Mouse (Mus musculus): ENCODE results near the gene Npw. TPM values are rescaled to one million over a fixed set of nuclear protein-coding genes. Genes with fewer than 3 reads are reported as not detected.

The Npw gene
- total and polyA plus RNA-seq, 3 experiments, result not detected

DNA sequence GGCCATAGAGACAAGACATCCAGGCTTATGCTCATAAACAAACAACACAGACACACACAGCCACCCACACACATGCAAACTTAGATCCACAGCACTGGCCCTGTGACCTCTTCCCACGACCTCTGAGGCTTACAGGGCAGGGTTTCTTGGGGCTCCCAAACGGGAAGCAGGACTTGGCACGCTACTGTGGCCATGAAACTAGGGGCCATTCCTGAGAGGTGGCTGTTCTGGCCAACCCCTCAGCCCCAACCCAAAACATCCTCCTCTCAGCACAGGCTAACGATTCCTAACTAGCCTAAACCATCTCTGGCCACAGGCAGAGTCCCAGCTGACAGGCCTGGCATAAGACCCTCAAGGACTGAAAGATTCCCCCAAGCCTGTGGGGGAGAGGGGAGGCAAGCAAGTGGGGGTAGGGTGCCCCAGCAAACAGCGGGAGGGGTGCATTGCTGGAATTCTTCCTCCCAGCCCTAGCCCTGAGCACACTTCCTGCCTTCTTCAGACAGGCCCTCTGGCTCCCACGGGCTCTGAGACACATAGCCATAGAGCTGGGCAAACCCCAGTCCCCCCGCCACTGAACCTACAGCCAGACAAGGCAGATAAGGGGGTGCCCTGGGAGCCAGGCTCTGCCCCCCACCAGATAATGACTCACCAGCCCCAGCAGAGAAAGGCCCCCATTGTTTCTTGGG lies 14.1 kb downstream of the Npw start:
- intact Hi-C loops (cut with DNase I), result loop anchor here (10.0 kb wide), 1 partner anchor 431 kb away; no protein-coding TSS in a partner anchor
- Histone ChIP-seq H3K4me1 (ENCODE audit: control insufficient read depth, insufficient read depth, low read length) (peaks cover 12% of the 10 kb centered on the region), H3K4me3 (peak overlapping the region; percentile 68), H3K79me2 (replicated peaks; ENCODE audit: control insufficient read depth, insufficient read depth, low read length) (peaks cover 2% of the 10 kb centered on the region), H3K27ac (peak overlapping the region; percentile 99), H3K27me3 (ENCODE audit: control insufficient read depth, insufficient read depth, low read length) (no peaks in the 10 kb centered on the region), H3K36me3 (ENCODE audit: control insufficient read depth, insufficient read depth, low read length) (peaks cover 10% of the 10 kb centered on the region), H3K9ac (ENCODE audit: low read depth, low read length) (peak overlapping the region; percentile 81)
- TF ChIP-seq POLR2A (IDR thresholded peaks at IDR 0.05; ENCODE audit: insufficient read depth, low read depth, low read length), result no peak
- no peak for TF ChIP-seq CTCF (IDR thresholded peaks at IDR 0.05)
- TF ChIP-seq EP300 (IDR thresholded peaks at IDR 0.05; ENCODE audit: insufficient read depth, low read depth, low read length), result no peak
- WGBS, result 37% methylated on average over 7 of the region's 7 CpGs
- DNase-seq, result peak; percentile 62 to 65

DNA sequence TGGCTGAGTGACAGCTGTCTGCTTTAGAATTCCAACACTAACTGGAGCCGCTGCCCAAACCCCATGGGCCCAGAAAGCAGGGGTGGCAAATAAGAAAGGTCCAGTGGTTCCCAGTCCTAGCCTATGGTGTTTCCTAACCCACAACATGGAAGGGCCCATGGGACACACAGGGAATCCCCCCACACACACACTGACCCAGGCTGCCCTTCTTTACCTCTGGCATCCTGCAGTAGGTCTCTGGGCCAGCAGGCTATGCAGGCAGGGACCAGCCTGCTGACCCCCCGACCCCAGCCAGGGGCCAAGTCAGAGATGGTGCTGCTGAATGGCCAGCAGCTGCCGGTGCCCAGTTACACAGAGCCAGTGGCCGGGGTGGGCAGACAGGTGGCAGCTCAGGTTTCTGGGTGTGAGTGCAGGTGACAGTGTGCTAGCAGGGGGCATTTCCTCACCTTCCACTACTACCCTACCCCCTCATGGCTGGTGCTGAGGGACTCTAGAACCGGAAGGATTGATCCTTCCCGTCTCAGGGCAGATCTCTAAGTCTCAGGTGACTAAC lies 15.4 kb downstream of the Npw start:
- H3K9ac ChIP-seq (ENCODE audit: low read depth, low read length), result peak overlapping the region; percentile 81
- H3K4me1 ChIP-seq (ENCODE audit: control insufficient read depth, insufficient read depth, low read length), result peaks cover 17% of the 10 kb centered on the region
- DNase-seq, result no peak
- peak overlapping the region; percentile 99 for H3K27ac ChIP-seq
- TF ChIP-seq CTCF (IDR thresholded peaks at IDR 0.05), result no peak
- no peak for TF ChIP-seq EP300 (IDR thresholded peaks at IDR 0.05; ENCODE audit: insufficient read depth, low read depth, low read length)
- TF ChIP-seq POLR2A (IDR thresholded peaks at IDR 0.05; ENCODE audit: insufficient read depth, low read depth, low read length), result no peak
- intact Hi-C loops (cut with DNase I), result loop anchor here (10.0 kb wide), 1 partner anchor 432 kb away; no protein-coding TSS in a partner anchor
- WGBS, result 55% methylated on average over 6 of the region's 6 CpGs
- H3K27me3 ChIP-seq (ENCODE audit: control insufficient read depth, insufficient read depth, low read length), result no peaks in the 10 kb centered on the region
- peak overlapping the region; percentile 68 for H3K4me3 ChIP-seq
- H3K79me2 ChIP-seq (replicated peaks; ENCODE audit: control insufficient read depth, insufficient read depth, low read length), result peaks cover 2% of the 10 kb centered on the region; the same call in 1 of the 2 replicates
- H3K36me3 ChIP-seq (ENCODE audit: control insufficient read depth, insufficient read depth, low read length), result peaks cover 12% of the 10 kb centered on the region

- H3K4me3 ChIP-seq, result peak overlapping the region; percentile 68
- peak overlapping the region; percentile 99 for H3K27ac ChIP-seq
Observed at GRCm38 (mm10) chr17:24641944-24642343, 16.3 kb downstream of the Npw start.

DNA sequence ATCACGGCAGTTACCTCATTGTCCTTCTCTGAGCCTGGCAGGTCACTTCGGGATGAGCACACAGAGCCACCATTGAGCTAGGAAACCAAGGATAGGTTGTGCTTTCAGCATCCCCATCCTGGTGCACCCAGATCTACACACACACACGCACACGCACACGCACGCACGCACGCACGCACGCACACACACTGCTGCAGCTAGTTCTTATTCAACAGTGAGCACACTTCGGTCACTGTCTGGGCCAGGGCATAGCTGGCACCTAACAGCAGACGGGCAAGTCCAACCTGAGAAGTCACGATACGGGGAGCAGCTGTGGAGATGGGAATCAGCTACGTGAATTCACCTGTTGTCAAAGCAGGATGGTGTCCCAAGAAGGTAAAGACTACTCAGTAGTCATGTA lies 17.7 kb downstream of the Npw start:
- H3K9ac ChIP-seq (ENCODE audit: low read depth, low read length), result no peak overlapping the region
- peaks cover 12% of the 10 kb centered on the region for H3K36me3 ChIP-seq (ENCODE audit: control insufficient read depth, insufficient read depth, low read length)
- H3K27me3 ChIP-seq (ENCODE audit: control insufficient read depth, insufficient read depth, low read length), result no peaks in the 10 kb centered on the region
- peaks cover 20% of the 10 kb centered on the region for H3K4me1 ChIP-seq (ENCODE audit: control insufficient read depth, insufficient read depth, low read length)
- WGBS, result 92% methylated on average over 15 of the region's 15 CpGs
- no peak overlapping the region for H3K4me3 ChIP-seq
- no peak for DNase-seq
- peak overlapping the region; percentile 44 for H3K27ac ChIP-seq
- H3K79me2 ChIP-seq (replicated peaks; ENCODE audit: control insufficient read depth, insufficient read depth, low read length), result peaks cover 2% of the 10 kb centered on the region; the same call in 1 of the 2 replicates
- intact Hi-C loops (cut with DNase I), result loop anchor here (10.0 kb wide), 1 partner anchor 434 kb away; no protein-coding TSS in a partner anchor
- TF ChIP-seq EP300 (IDR thresholded peaks at IDR 0.05; ENCODE audit: insufficient read depth, low read depth, low read length), result no peak

More at GRCm38 (mm10) chr17:24641944-24642343, 16.3 kb downstream of the Npw start:
- Histone ChIP-seq H3K27me3 (ENCODE audit: control insufficient read depth, insufficient read depth, low read length) (no peaks in the 10 kb centered on the region), H3K9ac (ENCODE audit: low read depth, low read length) (peak overlapping the region; percentile 81), H3K36me3 (ENCODE audit: control insufficient read depth, insufficient read depth, low read length) (peaks cover 12% of the 10 kb centered on the region), H3K79me2 (replicated peaks; ENCODE audit: control insufficient read depth, insufficient read depth, low read length) (peaks cover 2% of the 10 kb centered on the region; the same call in 1 of the 2 replicates), H3K4me1 (ENCODE audit: control insufficient read depth, insufficient read depth, low read length) (peaks cover 17% of the 10 kb centered on the region)
- intact Hi-C loops (cut with DNase I), result loop anchor here (10.0 kb wide), 1 partner anchor 433 kb away; no protein-coding TSS in a partner anchor
- TF ChIP-seq EP300 (IDR thresholded peaks at IDR 0.05; ENCODE audit: insufficient read depth, low read depth, low read length), result no peak
- no peak for TF ChIP-seq CTCF (IDR thresholded peaks at IDR 0.05)
- TF ChIP-seq POLR2A (IDR thresholded peaks at IDR 0.05; ENCODE audit: insufficient read depth, low read depth, low read length), result no peak
- no peak for DNase-seq
- WGBS, result 70% methylated on average over 14 of the region's 14 CpGs

DNA sequence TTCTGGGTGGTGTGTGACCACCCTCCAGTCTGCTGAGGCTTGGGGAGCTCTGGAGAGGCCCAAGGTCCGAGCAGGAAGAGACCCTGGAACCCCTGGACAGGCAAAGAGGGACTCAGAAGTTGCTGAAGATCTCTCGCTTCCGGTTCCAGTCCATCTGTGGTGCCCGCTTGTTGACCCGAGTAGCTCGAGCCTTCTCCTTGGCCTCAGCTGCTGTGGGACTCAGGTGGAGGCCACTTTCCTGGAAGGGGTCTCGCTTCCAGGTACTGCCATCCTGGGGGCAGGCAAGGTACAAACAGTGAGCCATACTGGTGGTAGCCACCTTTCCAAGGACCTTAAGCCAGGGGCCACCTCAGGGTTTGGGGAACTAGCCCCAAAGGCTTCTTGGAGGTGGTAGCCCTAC lies 18.1 kb downstream of the Npw start:
- DNase-seq, result no peak
- intact Hi-C loops (cut with DNase I), result loop anchor here (10.0 kb wide), 1 partner anchor 435 kb away; no protein-coding TSS in a partner anchor
- no peaks in the 10 kb centered on the region for H3K27me3 ChIP-seq (ENCODE audit: control insufficient read depth, insufficient read depth, low read length)
- H3K4me3 ChIP-seq, result no peak overlapping the region; the same call in 1 of the 2 replicates
- peaks cover 21% of the 10 kb centered on the region for H3K4me1 ChIP-seq (ENCODE audit: control insufficient read depth, insufficient read depth, low read length)
- WGBS, result 81% methylated on average over 7 of the region's 7 CpGs
- H3K9ac ChIP-seq (ENCODE audit: low read depth, low read length), result no peak overlapping the region
- peaks cover 2% of the 10 kb centered on the region; the same call in 1 of the 2 replicates for H3K79me2 ChIP-seq (replicated peaks; ENCODE audit: control insufficient read depth, insufficient read depth, low read length)
- TF ChIP-seq CTCF (IDR thresholded peaks at IDR 0.05) (no peak), POLR2A (IDR thresholded peaks at IDR 0.05; ENCODE audit: insufficient read depth, low read depth, low read length) (no peak), EP300 (IDR thresholded peaks at IDR 0.05; ENCODE audit: insufficient read depth, low read depth, low read length) (no peak)
- peaks cover 12% of the 10 kb centered on the region for H3K36me3 ChIP-seq (ENCODE audit: control insufficient read depth, insufficient read depth, low read length)
- H3K27ac ChIP-seq, result peak overlapping the region; percentile 44

DNA sequence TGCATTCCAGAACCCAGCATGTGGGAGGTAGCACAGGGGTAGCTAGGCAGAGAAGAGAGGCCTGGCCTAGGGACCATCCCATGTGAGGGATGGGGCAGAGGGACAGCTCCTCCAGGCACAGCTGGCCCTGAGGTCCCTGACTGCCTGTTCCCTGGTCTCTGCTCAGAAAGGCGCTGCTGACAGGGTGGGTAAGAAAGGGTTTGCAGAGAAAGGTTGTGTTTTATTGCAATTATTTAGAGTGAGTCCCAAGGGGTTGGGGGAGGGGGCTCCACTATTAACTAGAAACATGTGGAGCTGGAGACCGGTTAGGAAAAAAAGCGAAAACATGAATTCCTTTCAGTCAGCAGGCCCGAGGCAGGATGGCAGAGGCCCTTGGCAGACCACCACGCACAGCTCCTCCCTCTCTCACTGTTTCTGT lies 18.7 kb downstream of the Npw start:
- intact Hi-C loops (cut with DNase I), result no loop called here
- H3K4me1 ChIP-seq (ENCODE audit: control insufficient read depth, insufficient read depth, low read length), result peaks cover 24% of the 10 kb centered on the region
- H3K36me3 ChIP-seq (ENCODE audit: control insufficient read depth, insufficient read depth, low read length), result peaks cover 12% of the 10 kb centered on the region
- WGBS, result 59% methylated on average over 5 of the region's 5 CpGs
- DNase-seq, result no peak
- peak overlapping the region; percentile 44 for H3K27ac ChIP-seq
- H3K79me2 ChIP-seq (replicated peaks; ENCODE audit: control insufficient read depth, insufficient read depth, low read length), result peaks cover 2% of the 10 kb centered on the region; the same call in 1 of the 2 replicates
- H3K4me3 ChIP-seq, result no peak overlapping the region; the same call in 1 of the 2 replicates
- H3K9ac ChIP-seq (ENCODE audit: low read depth, low read length), result no peak overlapping the region
- TF ChIP-seq CTCF (IDR thresholded peaks at IDR 0.05), result no peak
- no peak for TF ChIP-seq EP300 (IDR thresholded peaks at IDR 0.05; ENCODE audit: insufficient read depth, low read depth, low read length)
- TF ChIP-seq POLR2A (IDR thresholded peaks at IDR 0.05; ENCODE audit: insufficient read depth, low read depth, low read length), result no peak
- H3K27me3 ChIP-seq (ENCODE audit: control insufficient read depth, insufficient read depth, low read length), result no peaks in the 10 kb centered on the region
